Mouse (Mus musculus): ENCODE measurements at regions not wholly inside any gene's neighbourhood (a gene's known extent, or its start where the extent isn't known, plus 50 kb on each side); places are given as distances from the start of the nearest gene placed in this dataset.
A peak's percentile ranks its signal among the peaks of the same experiment; 100 is the strongest.

GRCm38 (mm10) chr8:89850209-89850796 is 497.8 kb downstream of the Tox3 start:
- Histone ChIP-seq H3K9me3 (ENCODE audit: low read length) (no peaks in the 10 kb centered on the region), H3K4me1 (replicated peaks; ENCODE audit: low read depth, low read length) (no peaks in the 10 kb centered on the region), H3K4me3 (replicated peaks; ENCODE audit: low read length) (no peak overlapping the region), H3K27me3 (ENCODE audit: insufficient read depth, low read length) (no peaks in the 10 kb centered on the region), H3K36me3 (ENCODE audit: insufficient read depth, low read length) (no peaks in the 10 kb centered on the region)
- TF ChIP-seq POU5F1 (IDR thresholded peaks at IDR 0.05; ENCODE audit: borderline replicate concordance, low read length) (no peak), CTCF (conservative IDR thresholded peaks at IDR 0.05; ENCODE audit: low read length) (peak; percentile 53), NANOG (IDR thresholded peaks at IDR 0.05; ENCODE audit: borderline replicate concordance, low read length) (no peak)

DNA sequence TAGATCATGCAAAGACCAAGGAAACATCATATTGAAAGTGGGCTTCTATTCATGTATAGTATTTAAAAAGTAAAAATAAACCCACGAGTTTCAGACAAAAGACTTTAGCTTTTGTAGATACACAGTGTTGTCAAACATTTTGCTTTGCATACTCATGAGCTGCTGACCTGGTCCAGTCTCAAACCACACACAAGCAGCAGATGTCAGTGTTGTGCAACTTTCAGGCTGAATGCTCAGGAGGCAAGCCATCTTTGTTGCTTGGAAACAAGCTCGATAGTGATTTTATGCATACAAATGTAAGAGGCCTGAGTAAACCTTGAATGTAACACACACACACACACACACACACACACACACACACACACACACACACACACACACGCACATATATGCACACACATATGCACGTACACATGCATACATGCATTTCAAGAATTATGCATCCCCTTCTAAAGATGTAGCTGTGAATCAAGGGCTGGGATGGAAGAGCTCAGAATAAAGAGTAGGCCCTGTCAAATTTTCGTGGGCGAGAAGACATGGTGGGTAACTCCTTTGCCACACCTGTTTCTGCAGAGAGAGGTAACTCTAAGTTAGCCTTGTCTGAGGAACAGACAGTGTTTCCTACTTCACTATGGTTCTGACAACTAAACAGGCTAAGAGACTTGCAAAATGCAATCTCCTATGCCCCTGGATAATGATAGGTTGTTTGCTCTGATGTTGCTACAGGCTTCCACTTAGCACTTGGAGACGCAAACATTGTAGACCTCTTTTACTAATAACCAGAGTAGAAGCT is 498.5 kb downstream of the Tox3 start:
- H3K27me3 ChIP-seq (ENCODE audit: insufficient read depth, low read length), result no peaks in the 10 kb centered on the region
- H3K4me3 ChIP-seq (replicated peaks; ENCODE audit: low read length), result no peak overlapping the region
- TF ChIP-seq POU5F1 (IDR thresholded peaks at IDR 0.05; ENCODE audit: borderline replicate concordance, low read length), result no peak
- TF ChIP-seq NANOG (IDR thresholded peaks at IDR 0.05; ENCODE audit: borderline replicate concordance, low read length), result no peak
- no peak for TF ChIP-seq CTCF (conservative IDR thresholded peaks at IDR 0.05; ENCODE audit: low read length)
- no peaks in the 10 kb centered on the region for H3K9me3 ChIP-seq (ENCODE audit: low read length)
- no peaks in the 10 kb centered on the region for H3K36me3 ChIP-seq (ENCODE audit: insufficient read depth, low read length)
- no peaks in the 10 kb centered on the region for H3K4me1 ChIP-seq (replicated peaks; ENCODE audit: low read depth, low read length)

GRCm38 (mm10) chr8:89838494-89838893 is 509.6 kb downstream of the Tox3 start:
- no peaks in the 10 kb centered on the region for H3K4me1 ChIP-seq (replicated peaks; ENCODE audit: low read depth, low read length)
- no peak for TF ChIP-seq NANOG (IDR thresholded peaks at IDR 0.05; ENCODE audit: borderline replicate concordance, low read length)
- TF ChIP-seq CTCF (conservative IDR thresholded peaks at IDR 0.05; ENCODE audit: low read length), result no peak
- TF ChIP-seq POU5F1 (IDR thresholded peaks at IDR 0.05; ENCODE audit: borderline replicate concordance, low read length), result no peak
- H3K27me3 ChIP-seq (ENCODE audit: insufficient read depth, low read length), result no peaks in the 10 kb centered on the region
- no peak overlapping the region for H3K4me3 ChIP-seq (replicated peaks; ENCODE audit: low read length)
- no peaks in the 10 kb centered on the region for H3K9me3 ChIP-seq (ENCODE audit: low read length)
- no peaks in the 10 kb centered on the region for H3K36me3 ChIP-seq (ENCODE audit: insufficient read depth, low read length)

DNA sequence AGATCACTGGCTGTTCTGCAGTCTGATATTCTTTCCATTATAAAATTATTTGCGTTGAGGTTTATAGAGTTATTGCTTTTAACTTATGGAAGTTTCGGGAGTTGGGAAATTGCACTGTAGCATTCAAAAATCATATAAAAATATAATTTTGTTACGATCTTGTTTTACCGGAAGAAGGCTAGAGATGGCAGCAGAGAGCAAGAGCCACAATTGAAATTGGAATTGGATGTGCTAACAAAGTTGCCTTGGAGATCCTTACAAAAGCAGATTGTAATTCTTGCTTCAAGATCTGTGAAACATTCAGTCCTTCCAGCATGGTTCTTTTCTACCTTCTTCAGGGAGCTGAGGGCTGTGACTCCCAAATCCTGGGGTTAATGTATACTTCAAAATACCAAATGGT is 514.4 kb downstream of the Tox3 start:
- TF ChIP-seq POU5F1 (IDR thresholded peaks at IDR 0.05; ENCODE audit: borderline replicate concordance, low read length), result no peak
- TF ChIP-seq CTCF (conservative IDR thresholded peaks at IDR 0.05; ENCODE audit: low read length), result no peak
- TF ChIP-seq NANOG (IDR thresholded peaks at IDR 0.05; ENCODE audit: borderline replicate concordance, low read length), result no peak
- Histone ChIP-seq H3K27me3 (ENCODE audit: insufficient read depth, low read length) (no peaks in the 10 kb centered on the region; the same call in 1 of the 2 replicates), H3K4me1 (replicated peaks; ENCODE audit: low read depth, low read length) (no peaks in the 10 kb centered on the region), H3K36me3 (ENCODE audit: insufficient read depth, low read length) (no peaks in the 10 kb centered on the region), H3K9me3 (ENCODE audit: low read length) (no peaks in the 10 kb centered on the region), H3K4me3 (replicated peaks; ENCODE audit: low read length) (no peak overlapping the region)

GRCm38 (mm10) chr8:89824586-89824985 is 523.6 kb downstream of the Tox3 start:
- H3K9me3 ChIP-seq (ENCODE audit: low read length), result peaks cover 16% of the 10 kb centered on the region
- peaks cover 40% of the 10 kb centered on the region for H3K4me1 ChIP-seq (replicated peaks; ENCODE audit: low read depth, low read length)
- no peaks in the 10 kb centered on the region for H3K36me3 ChIP-seq (ENCODE audit: insufficient read depth, low read length)
- H3K4me3 ChIP-seq (replicated peaks; ENCODE audit: low read length), result no peak overlapping the region
- no peaks in the 10 kb centered on the region for H3K27me3 ChIP-seq (ENCODE audit: insufficient read depth, low read length)
- no peak for TF ChIP-seq CTCF (conservative IDR thresholded peaks at IDR 0.05; ENCODE audit: low read length)
- no peak for TF ChIP-seq POU5F1 (IDR thresholded peaks at IDR 0.05; ENCODE audit: borderline replicate concordance, low read length)
- peak; percentile 88 for TF ChIP-seq NANOG (IDR thresholded peaks at IDR 0.05; ENCODE audit: borderline replicate concordance, low read length)

GRCm38 (mm10) chr8:89823631-89824030 is 524.5 kb downstream of the Tox3 start:
- Histone ChIP-seq H3K9me3 (ENCODE audit: low read length) (peaks cover 16% of the 10 kb centered on the region), H3K4me1 (replicated peaks; ENCODE audit: low read depth, low read length) (peaks cover 41% of the 10 kb centered on the region), H3K27me3 (ENCODE audit: insufficient read depth, low read length) (no peaks in the 10 kb centered on the region), H3K36me3 (ENCODE audit: insufficient read depth, low read length) (no peaks in the 10 kb centered on the region), H3K4me3 (replicated peaks; ENCODE audit: low read length) (peak overlapping the region; percentile 32)
- TF ChIP-seq CTCF (conservative IDR thresholded peaks at IDR 0.05; ENCODE audit: low read length), result no peak
- TF ChIP-seq POU5F1 (IDR thresholded peaks at IDR 0.05; ENCODE audit: borderline replicate concordance, low read length), result peak; percentile 94
- TF ChIP-seq NANOG (IDR thresholded peaks at IDR 0.05; ENCODE audit: borderline replicate concordance, low read length), result peak; percentile 99

DNA sequence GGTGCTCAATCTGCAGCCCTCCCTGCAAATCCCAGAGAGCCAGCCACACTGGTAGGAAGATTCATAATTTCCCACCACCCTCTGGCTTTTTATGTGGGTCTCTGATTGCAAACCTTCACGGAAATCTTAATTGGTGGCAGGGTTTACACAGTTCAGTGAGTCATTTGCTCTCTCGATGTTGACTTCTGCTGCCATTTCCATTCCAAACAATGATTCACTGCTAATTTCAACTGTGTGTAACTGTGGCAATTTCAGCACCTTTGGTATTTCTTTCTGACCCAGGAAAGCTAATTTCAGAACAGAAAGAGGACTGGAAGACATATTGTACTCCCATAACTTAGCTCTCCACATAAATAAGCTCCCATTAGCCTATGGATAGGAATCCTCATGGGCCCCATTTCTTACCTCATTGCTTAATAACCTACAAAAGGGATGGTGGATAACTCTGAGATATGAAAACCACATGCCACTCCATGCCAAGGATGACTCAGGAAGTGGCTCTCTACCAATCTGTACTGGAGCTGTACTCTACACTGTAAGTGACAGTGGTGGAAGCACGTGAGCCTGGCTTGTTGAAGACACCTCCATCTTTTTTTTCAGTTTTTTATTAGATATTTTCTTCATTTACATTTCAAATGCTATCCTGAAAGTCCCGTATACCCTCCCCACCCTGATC is 536.0 kb downstream of the Tox3 start:
- Histone ChIP-seq H3K36me3 (ENCODE audit: insufficient read depth, low read length) (no peaks in the 10 kb centered on the region), H3K27me3 (ENCODE audit: insufficient read depth, low read length) (no peaks in the 10 kb centered on the region), H3K4me3 (replicated peaks; ENCODE audit: low read length) (no peak overlapping the region), H3K9me3 (ENCODE audit: low read length) (no peaks in the 10 kb centered on the region), H3K4me1 (replicated peaks; ENCODE audit: low read depth, low read length) (no peaks in the 10 kb centered on the region)
- TF ChIP-seq NANOG (IDR thresholded peaks at IDR 0.05; ENCODE audit: borderline replicate concordance, low read length) (no peak), CTCF (conservative IDR thresholded peaks at IDR 0.05; ENCODE audit: low read length) (no peak), POU5F1 (IDR thresholded peaks at IDR 0.05; ENCODE audit: borderline replicate concordance, low read length) (no peak)

DNA sequence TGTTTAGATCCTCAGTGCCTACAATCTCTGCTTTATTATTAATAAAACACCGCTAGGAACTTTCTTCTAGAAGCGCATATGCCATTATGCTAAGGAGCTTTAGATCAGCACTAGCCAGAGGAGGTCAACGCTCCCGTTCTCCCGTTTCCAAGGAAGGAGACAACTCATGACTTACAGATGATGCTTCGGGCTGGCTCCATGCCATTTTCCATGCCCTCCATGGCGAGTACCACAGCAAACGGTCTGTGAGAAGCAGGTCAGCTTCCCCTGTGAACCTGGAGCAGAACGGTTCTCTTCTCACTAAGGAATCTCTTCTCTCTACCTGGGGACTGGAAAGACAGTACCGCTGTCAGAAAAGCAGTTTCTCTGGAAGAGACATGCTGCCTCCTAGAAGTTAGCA is 559.8 kb downstream of the Tox3 start:
- no peaks in the 10 kb centered on the region for H3K9me3 ChIP-seq (ENCODE audit: low read length)
- no peaks in the 10 kb centered on the region for H3K36me3 ChIP-seq (ENCODE audit: insufficient read depth, low read length)
- peaks cover 6% of the 10 kb centered on the region; the same call in 1 of the 2 replicates for H3K4me1 ChIP-seq (replicated peaks; ENCODE audit: low read depth, low read length)
- peaks cover 6% of the 10 kb centered on the region; the same call in 1 of the 2 replicates for H3K27me3 ChIP-seq (ENCODE audit: insufficient read depth, low read length)
- TF ChIP-seq POU5F1 (IDR thresholded peaks at IDR 0.05; ENCODE audit: borderline replicate concordance, low read length) (no peak), CTCF (conservative IDR thresholded peaks at IDR 0.05; ENCODE audit: low read length) (no peak), NANOG (IDR thresholded peaks at IDR 0.05; ENCODE audit: borderline replicate concordance, low read length) (no peak)
- no peak overlapping the region for H3K4me3 ChIP-seq (replicated peaks; ENCODE audit: low read length)

Measured in E14TG2a.4 (cell line).